ENCODE assay signal across 7 mouse cellular contexts in the genomic region with DNA sequence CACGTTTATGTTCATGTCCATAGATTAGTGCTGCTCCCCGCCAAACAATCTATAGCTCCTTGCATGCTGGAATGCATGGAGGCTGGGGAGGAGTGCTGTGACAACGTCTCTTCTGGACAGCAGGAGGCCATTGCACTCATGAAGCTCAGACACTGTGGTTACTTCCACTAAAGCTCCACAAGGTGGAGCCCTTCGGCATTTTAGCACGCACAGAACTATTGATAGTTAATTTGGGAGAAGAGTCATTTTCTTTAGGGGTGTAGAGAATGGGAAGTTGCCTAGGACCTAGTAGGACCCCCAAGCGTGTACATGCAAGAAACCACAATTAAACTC. TPM values are rescaled to one million over a fixed set of nuclear protein-coding genes. Genes with fewer than 3 reads are reported as not detected.
DNase-seq lines count a peak whose midpoint lies in the region; ATAC-seq and TF ChIP-seq lines count a peak whose summit lies in the region.

No protein-coding gene starts in this region.

- peak overlapping the region; percentile 23 for H3K4me2 ChIP-seq in forebrain, embryonic 13.5 days
- H3K4me2 ChIP-seq in lung, embryonic 16.5 days (ENCODE audit: low read depth, low read length): no peak overlapping the region

- no peak overlapping the region for H3K27ac ChIP-seq in forebrain, embryonic 13.5 days
- no peak overlapping the region for H3K27ac ChIP-seq in lung, embryonic 16.5 days (ENCODE audit: low read length)

- peak; percentile 85 for TF ChIP-seq CTCF in brain, embryonic 14.5 days (IDR thresholded peaks at IDR 0.05; ENCODE audit: borderline replicate concordance, extremely low read depth, insufficient read depth, insufficient read length)

- H3K36me3 ChIP-seq in forebrain, embryonic 13.5 days (ENCODE audit: poor library complexity, severe bottlenecking): no peaks in the 10 kb centered on the region
- H3K36me3 ChIP-seq in lung, embryonic 16.5 days (ENCODE audit: control insufficient read depth, insufficient read depth, low read length): no peaks in the 10 kb centered on the region

- no peak overlapping the region for H3K9ac ChIP-seq in forebrain, embryonic 13.5 days
- no peak overlapping the region for H3K9ac ChIP-seq in lung, embryonic 16.5 days (ENCODE audit: low read length)

- H3K4me1 ChIP-seq in forebrain, embryonic 13.5 days: no peaks in the 10 kb centered on the region
- no peaks in the 10 kb centered on the region for H3K4me1 ChIP-seq in lung, embryonic 16.5 days (replicated peaks; ENCODE audit: control insufficient read depth, insufficient read depth, low read length)

- peak; percentile 75 for ATAC-seq in forebrain, embryonic 13.5 days
- ATAC-seq in lung, embryonic 16.5 days (ENCODE audit: low read depth): peak; percentile 41; the same call in 1 of the 2 replicates

- H3K9me3 ChIP-seq in forebrain, embryonic 13.5 days (replicated peaks): no peaks in the 10 kb centered on the region
- H3K9me3 ChIP-seq in lung, embryonic 16.5 days (ENCODE audit: control insufficient read depth, low read length): no peaks in the 10 kb centered on the region

- TF ChIP-seq POLR2A in brain, embryonic 14.5 days (IDR thresholded peaks at IDR 0.05; ENCODE audit: borderline replicate concordance, extremely low read depth, insufficient read depth, insufficient read length, poor library complexity, severe bottlenecking): no peak

- no peak overlapping the region for H3K4me3 ChIP-seq in forebrain, embryonic 13.5 days
- no peak overlapping the region for H3K4me3 ChIP-seq in lung, embryonic 16.5 days (ENCODE audit: low read length)

- DNase-seq in 3T3-L1 (ENCODE audit: low read depth, low spot score) (peak; percentile 82), 416B (ENCODE audit: low read depth) (peak; percentile 76)
- DNase-seq in brain, embryonic 14.5 days (ENCODE audit: low read depth): peak; percentile 84
- DNase-seq in induced T-regulatory cell, adult 2 months (ENCODE audit: low read depth): peak; percentile 85
- DNase-seq in retina, embryonic 14.5 days (ENCODE audit: low spot score): peak; percentile 85

- H3K27me3 ChIP-seq in forebrain, embryonic 13.5 days: peaks cover 20% of the 10 kb centered on the region
- H3K27me3 ChIP-seq in lung, embryonic 16.5 days (ENCODE audit: control insufficient read depth, insufficient read depth, low read depth, low read length): no peaks in the 10 kb centered on the region; the same call in 1 of the 2 replicates

- 1% methylated on average over 6 of the region's 6 CpGs for WGBS in forebrain, embryonic 13.5 days
- WGBS in lung, embryonic 16.5 days: 0% methylated on average over 6 of the region's 6 CpGs

RNA-seq across cellular contexts. Expression of gene Stambp, which starts 10.4 kb away (rescaled TPM):
- polyA plus RNA-seq in brain, embryonic 14.5 days (2012; rRNA removed): 41.8 and 44.1 TPM in 2 replicates
- polyA plus RNA-seq in forebrain, embryonic 13.5 days (2015; fragmentation: Nextera tagmentation; extraction: Ambion mirVana): 37.2 and 40.0 TPM in 2 replicates
- 25.8 and 28.0 TPM in 2 replicates for polyA plus RNA-seq in lung, embryonic 16.5 days (2015; fragmentation: Nextera tagmentation; extraction: Ambion mirVana)

RNA-seq across cellular contexts. Expression of gene Actg2, which starts 46.8 kb away (rescaled TPM):
- polyA plus RNA-seq in brain, embryonic 14.5 days (2012; rRNA removed): 1.5 and 1.9 TPM in 2 replicates
- 0.31 and 2.2 TPM in 2 replicates for polyA plus RNA-seq in forebrain, embryonic 13.5 days (2015; fragmentation: Nextera tagmentation; extraction: Ambion mirVana)
- 123 and 128 TPM in 2 replicates for polyA plus RNA-seq in lung, embryonic 16.5 days (2015; fragmentation: Nextera tagmentation; extraction: Ambion mirVana)

Comparison
In these comparisons a context has a peak if more than half of its experiments do, and no peak if none do; other contexts are left out.
1. RNA of gene Actg2, which starts 46.8 kb away (polyA plus RNA-seq): 123 to 128 TPM in lung, embryonic 16.5 days; 0.31 to 2.2 TPM in forebrain, embryonic 13.5 days and 1.5 to 1.9 TPM in brain, embryonic 14.5 days; every median in the first group is over 10 times any median in the second.
2. Peak in every context shown above with its lines, with median percentiles within 50 percentile points of each other: DNase-seq.